Mouse (Mus musculus) adipocyte (in vitro differentiated cells): Measurements from ENCODE around the gene Myoz1.
"Not testable (repeated sequence)": the region's sequence is repeated elsewhere in the genome, so short reads cannot be mapped to it uniquely, and the experiment has no call there.

Source experiments
- DNase-seq: peaks from one replicate; pipeline ENCODE4 v3.0.0-alpha.2; 2016; ENCODE audit warnings: low spot score

The Myoz1 gene

DNA sequence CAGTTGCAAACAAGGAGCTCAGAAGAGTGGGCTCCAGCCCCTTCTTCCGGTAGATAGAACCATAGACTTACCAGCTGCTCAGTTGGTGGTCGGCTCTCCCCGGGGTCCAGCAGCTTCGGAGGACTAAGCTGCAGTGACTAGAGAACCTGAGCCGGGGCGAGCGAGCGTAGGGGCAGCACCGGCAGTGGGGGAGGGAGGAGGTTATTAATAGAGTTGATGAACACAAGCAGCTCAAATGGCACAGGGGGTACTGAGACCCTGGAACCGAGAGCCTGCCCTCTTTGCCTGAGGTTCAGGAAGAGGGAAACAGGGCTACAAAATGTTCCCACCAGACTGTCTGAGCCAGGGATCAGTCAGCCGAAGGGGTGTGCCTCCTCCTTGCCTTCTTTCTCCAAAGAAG is at the start of gene Myoz1:
Gene Myoz1 (minus strand): TSS at position 180 of the 400 bp plus-strand sequence.
- no peak for DNase-seq

- DNase-seq: not testable (repeated sequence)
Measured at GRCm38 (mm10) chr14:20703461-20703860, 47.1 kb upstream of the Myoz1 start.

GRCm38 (mm10) chr14:20702741-20703381 is 46.5 kb upstream of the Myoz1 start, which contains the start of gene Chchd1:
TSS of gene Chchd1 (plus strand) at chr14:20703006.
- DNase-seq: peak; percentile 79

- no peak for DNase-seq
Measured at GRCm38 (mm10) chr14:20702096-20702740, 45.9 kb upstream of the Myoz1 start.

- DNase-seq: no peak
Measured at GRCm38 (mm10) chr14:20701554-20701953, 45.2 kb upstream of the Myoz1 start.

DNA sequence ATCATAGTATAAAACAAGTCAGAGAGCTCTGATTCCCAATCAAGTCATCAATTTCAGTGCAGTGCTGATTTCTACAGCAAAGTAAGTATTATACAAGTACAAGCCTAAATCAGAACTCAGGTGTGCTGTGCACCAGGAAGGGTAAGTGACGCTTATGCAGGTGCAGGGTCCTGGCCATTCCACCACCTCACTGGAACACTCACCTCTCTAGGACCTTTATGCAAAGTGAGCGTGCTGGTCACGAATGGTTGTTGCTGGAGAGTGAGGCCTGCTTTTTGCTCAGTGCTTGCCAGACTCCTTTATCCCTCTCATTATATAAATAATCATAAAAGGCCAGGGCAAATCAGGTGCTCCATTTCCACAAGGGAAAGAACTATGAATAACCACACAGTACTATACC is 44.0 kb upstream of the Myoz1 start:
- no peak for DNase-seq

DNA sequence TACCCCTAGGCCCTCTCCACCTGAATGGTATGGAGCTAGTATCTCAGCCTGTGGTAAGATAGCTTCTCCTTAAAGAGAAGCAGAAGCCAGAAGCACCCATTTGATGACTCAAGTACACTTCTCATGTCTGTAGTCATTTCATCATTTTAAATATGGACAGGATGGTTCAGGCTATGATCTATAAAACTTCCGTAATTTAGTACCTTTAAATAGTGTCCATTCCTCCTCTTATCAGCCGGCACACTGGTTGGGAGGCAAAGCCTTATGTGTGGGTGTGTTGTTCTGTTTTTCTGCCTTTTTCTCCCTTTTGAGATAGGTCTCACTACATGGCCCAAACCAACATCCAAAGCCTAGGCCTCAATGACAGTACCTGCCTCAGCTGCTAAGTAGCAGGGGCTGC is 42.2 kb upstream of the Myoz1 start:
- DNase-seq: no peak

- peak; percentile 58 for DNase-seq
Measured at GRCm38 (mm10) chr14:20696986-20697385, 40.6 kb upstream of the Myoz1 start.

DNA sequence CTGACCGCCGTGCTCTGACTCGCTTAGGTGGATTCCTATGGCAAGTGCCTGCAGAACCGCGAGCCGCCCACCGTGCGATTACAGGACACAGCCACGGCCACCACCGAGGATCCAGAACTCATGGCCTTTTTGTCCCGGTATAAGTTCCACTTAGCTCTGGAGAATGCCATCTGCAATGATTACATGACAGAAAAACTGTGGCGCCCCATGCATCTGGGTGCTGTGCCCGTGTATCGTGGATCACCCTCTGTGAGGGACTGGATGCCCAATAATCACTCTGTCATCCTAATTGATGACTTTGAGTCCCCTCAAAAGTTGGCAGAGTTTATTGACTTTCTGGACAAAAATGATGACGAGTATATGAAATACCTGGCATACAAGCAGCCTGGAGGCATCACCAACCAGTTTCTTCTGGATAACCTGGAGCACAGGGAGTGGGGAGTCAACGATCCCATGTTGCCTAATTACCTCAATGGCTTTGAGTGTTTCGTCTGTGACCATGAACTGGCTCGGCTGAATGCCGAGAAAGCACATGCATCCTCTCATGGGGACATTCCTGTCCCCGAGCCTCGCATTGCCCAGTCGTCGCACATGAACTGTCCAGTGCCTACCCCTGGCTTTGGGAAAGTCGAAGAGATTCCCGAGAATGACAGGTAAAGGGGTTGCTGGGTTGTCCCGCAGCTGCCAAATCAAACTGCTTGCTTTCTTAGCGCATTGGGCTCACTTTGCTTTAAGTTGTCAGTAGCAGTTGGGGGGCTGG is 39.6 kb upstream of the Myoz1 start:
- no peak for DNase-seq

DNA sequence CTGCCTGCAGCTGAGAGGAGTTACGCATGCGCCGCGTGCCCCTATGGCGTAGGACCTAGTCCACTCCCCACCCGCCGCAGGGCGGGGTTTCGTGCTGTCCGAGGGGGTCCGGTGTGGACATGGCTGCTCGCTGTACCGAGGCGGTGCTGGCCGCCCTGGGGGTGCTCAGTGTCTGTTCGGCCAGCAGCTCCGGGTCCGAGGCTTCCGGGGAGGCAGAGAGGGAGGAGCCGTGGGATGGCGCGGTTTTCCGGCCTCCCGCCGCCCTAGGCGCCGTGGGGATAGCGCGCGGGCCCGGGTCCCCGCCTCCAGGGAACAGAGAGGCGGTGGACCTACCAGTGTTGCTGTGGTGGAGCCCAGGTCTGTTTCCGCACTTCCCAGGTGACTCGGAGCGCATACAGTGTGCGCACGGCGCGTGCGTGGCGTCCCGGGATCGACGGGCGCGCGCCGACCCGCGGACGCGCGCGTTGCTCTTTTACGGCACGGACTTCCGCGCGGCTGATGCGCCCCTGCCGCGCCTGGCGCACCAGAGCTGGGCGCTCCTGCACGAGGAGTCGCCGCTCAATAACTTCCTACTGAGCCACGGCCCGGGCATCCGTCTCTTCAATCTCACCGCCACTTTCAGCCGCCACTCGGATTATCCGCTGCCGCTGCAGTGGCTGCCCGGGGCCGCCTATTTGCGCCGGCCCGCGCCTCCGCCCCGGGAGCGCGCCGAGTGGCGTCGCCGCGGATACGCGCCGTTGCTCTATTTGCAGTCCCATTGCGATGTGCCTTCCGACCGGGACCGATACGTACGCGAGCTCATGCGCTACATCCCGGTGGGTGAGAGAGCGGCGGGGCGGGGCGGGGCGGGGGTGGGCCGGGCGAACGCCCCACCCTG is 38.8 kb upstream of the Myoz1 start, which contains the start of gene Fut11:
Gene Fut11 (plus strand): TSS at position 85 of the 877 bp plus-strand sequence.
- DNase-seq: peak; percentile 64

- DNase-seq: no peak
Measured at GRCm38 (mm10) chr14:20694185-20694883, 38.0 kb upstream of the Myoz1 start.

GRCm38 (mm10) chr14:20693589-20694101 is 37.3 kb upstream of the Myoz1 start:
- no peak for DNase-seq

GRCm38 (mm10) chr14:20691772-20692171 is 35.4 kb upstream of the Myoz1 start:
- no peak for DNase-seq

DNA sequence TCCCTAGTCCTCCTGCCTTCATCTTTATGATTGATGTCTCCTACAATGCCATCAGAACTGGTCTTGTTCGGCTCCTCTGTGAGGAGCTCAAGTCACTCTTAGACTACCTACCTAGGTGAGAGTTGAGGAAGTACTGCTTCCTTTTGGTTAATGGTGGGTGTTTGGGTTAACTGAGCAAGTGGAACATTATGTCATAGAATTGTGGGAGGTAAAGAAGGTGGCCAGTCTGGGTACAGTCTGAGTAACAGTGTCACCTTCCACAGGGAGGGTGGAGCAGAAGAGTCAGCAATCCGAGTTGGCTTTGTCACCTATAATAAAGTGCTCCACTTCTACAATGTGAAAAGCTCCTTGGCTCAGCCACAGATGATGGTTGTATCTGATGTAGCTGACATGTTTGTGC is 32.7 kb upstream of the Myoz1 start:
- no peak for DNase-seq

- no peak for DNase-seq
Measured at GRCm38 (mm10) chr14:20686576-20686975, 30.2 kb upstream of the Myoz1 start.

- DNase-seq: no peak
Measured at GRCm38 (mm10) chr14:20682498-20682897, 26.2 kb upstream of the Myoz1 start.

DNA sequence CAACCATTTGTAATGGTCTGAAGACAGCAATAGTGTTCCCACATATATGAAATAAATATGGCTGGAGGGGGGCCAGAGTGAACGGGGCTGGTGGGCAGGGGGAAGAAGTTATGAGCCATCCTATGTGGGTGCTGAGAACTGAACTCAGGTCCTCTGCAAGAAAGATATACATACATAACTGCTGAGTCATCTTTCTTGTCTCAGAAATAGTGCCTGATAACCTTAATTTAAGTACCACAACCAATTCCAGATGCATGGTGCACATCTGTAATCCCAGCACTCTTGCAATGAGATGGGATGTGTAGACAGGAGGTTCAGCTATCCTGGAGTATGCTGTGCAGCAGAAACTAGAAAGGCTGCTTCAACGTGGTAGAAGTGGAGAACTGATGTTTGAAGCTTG is 25.4 kb upstream of the Myoz1 start:
- DNase-seq: no peak

- no peak for DNase-seq
Measured at GRCm38 (mm10) chr14:20677906-20678305, 21.6 kb upstream of the Myoz1 start.

DNA sequence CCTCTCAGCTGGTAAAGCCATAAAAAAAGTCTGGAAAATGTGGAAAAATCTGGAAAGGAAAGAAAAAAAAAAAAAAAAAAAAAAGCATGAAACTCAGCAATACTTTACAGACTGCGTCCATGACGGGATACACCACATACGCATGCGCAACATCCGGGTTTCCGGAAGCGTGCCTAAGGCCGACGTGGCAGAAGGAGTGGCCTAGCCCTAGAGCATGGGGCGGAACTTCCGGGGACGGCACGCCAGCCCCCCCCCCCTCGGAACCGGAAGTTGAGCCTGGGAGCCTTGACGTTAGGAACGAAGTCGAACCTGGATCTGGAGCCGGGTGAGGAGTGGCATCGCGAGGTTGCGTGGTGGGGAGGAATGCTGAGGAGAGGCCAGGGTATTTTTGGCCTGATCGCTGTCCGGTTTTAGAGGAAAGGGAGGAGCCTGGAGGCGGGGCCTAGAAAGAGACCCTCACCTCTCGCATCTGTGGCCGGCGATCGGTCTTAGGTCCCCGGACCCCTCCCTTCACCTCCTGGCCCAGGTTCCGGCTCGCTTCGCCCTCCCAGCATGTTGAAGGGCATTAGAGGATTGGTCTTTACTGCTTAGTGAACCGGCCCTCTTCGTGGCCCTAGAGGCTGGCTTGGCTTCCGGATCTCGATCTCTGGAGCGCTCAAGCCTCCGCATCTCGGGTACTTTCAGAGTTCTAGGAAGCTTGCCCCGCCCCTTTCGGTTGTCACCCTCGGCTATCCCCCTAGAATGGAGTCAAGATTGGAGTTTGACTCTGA is 17.9 kb upstream of the Myoz1 start, which contains the start of gene Sec24c:
Gene Sec24c (plus strand): TSS at position 245 of the 770 bp plus-strand sequence.
- DNase-seq: peak; percentile 98

GRCm38 (mm10) chr14:20673735-20674063 is 17.4 kb upstream of the Myoz1 start:
- no peak for DNase-seq
